Mouse (Mus musculus) G1E (cell line): ENCODE measurements at regions not wholly inside any gene's neighbourhood (a gene's known extent, or its start where the extent isn't known, plus 50 kb on each side); places are given as distances from the start of the nearest gene placed in this dataset.

Experiments used
- ATAC-seq: 2 replicates; pipeline ENCODE4 v1.8.0; 2016; ENCODE audit warnings: mild to moderate bottlenecking; ENCODE audit not compliant: insufficient number of reproducible peaks, poor library complexity, low FRiP score, severe bottlenecking; ENCODE audit errors: extremely low read depth
- DNase-seq: peaks from one replicate; pipeline ENCODE4 v3.0.0; 2012; ENCODE audit warnings: low spot score
- H3K27me3 ChIP-seq: 2 replicates; pipeline ENCODE4 v1.6.1; 2012; ENCODE audit warnings: mild to moderate bottlenecking, low read length, inconsistent platforms; ENCODE audit not compliant: insufficient read depth
- H3K36me3 ChIP-seq: replicated peaks from 2 replicates; pipeline ENCODE3; 2012; ENCODE audit warnings: mild to moderate bottlenecking, inconsistent platforms
- H3K4me1 ChIP-seq: 2 replicates; pipeline ENCODE4 v1.6.1; 2012; ENCODE audit warnings: low read depth, low read length, inconsistent platforms, mixed read lengths; ENCODE audit not compliant: insufficient read depth
- H3K4me3 ChIP-seq: 2 replicates; pipeline ENCODE4 v1.5.1; 2012; ENCODE audit warnings: low read depth, mild to moderate bottlenecking, inconsistent platforms, low read length, moderate library complexity, mixed read lengths
- H3K9me3 ChIP-seq: replicated peaks from 2 replicates; pipeline ENCODE4 v1.6.1; 2012; ENCODE audit warnings: inconsistent platforms
- CTCF ChIP-seq: IDR thresholded peaks from 2 replicates; pipeline ENCODE4 v1.5.1; 2012; ENCODE audit warnings: low read depth, low read length, inconsistent platforms, mixed read lengths
- GATA1 ChIP-seq: IDR thresholded peaks from 2 replicates; pipeline ENCODE4 v1.6.1; 2012; ENCODE audit warnings: borderline replicate concordance, low read length, inconsistent platforms, mixed read lengths
- GATA2 ChIP-seq: IDR thresholded peaks from 2 replicates; pipeline ENCODE4 v1.6.1; 2012; ENCODE audit warnings: low read depth, low read length, inconsistent platforms, borderline replicate concordance
- TAL1 ChIP-seq: conservative IDR thresholded peaks from 2 replicates; pipeline ENCODE4 v1.6.1; 2012; ENCODE audit warnings: low read depth, low read length, inconsistent platforms, mixed read lengths

DNA sequence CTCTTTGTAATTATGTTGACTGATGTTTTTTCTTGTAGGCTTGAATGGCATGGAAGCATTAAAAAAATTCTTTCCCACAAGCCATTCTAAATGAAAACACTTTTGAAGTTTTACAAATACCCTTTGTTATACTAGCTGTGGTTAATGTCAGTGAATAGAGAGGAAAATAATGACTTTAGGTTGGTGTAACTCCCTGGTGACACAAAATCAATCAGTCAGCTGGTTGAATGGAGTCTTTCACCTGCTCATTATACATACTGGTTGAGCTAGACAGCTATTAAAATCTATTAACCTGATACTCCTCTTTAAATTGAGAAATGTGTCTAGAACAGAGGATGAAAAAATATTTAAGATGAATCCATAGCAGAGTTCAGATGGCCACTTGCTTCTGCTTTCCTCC lies 1202.3 kb downstream of the Cdh8 start:
- no peaks in the 10 kb centered on the region for H3K4me1 ChIP-seq
- H3K27me3 ChIP-seq, result no peaks in the 10 kb centered on the region
- TF ChIP-seq CTCF (no peak), TAL1 (no peak), GATA2 (no peak), GATA1 (no peak)
- H3K4me3 ChIP-seq, result no peak overlapping the region
- H3K36me3 ChIP-seq, result no peaks in the 10 kb centered on the region
- ATAC-seq (no peak), DNase-seq (no peak)
- no peaks in the 10 kb centered on the region for H3K9me3 ChIP-seq
